Mouse (Mus musculus): Measurements from ENCODE around the gene Zdhhc14.
A peak's percentile ranks its signal among the peaks of the same experiment; 100 is the strongest.

GRCm38 (mm10) chr17:5722802-5723201 lies 230.4 kb downstream of the Zdhhc14 start:
- peak; percentile 71 for TF ChIP-seq CTCF (conservative IDR thresholded peaks at IDR 0.05; ENCODE audit: low read length)
- no peak for TF ChIP-seq NANOG (IDR thresholded peaks at IDR 0.05; ENCODE audit: borderline replicate concordance, low read length)
- no peak for TF ChIP-seq POU5F1 (IDR thresholded peaks at IDR 0.05; ENCODE audit: borderline replicate concordance, low read length)

All from E14TG2a.4 (cell line).